Mouse (Mus musculus): Measurements from ENCODE around the gene Aftph.
A peak's percentile ranks its signal among the peaks of the same experiment; 100 is the strongest.

Gene Aftph

DNA sequence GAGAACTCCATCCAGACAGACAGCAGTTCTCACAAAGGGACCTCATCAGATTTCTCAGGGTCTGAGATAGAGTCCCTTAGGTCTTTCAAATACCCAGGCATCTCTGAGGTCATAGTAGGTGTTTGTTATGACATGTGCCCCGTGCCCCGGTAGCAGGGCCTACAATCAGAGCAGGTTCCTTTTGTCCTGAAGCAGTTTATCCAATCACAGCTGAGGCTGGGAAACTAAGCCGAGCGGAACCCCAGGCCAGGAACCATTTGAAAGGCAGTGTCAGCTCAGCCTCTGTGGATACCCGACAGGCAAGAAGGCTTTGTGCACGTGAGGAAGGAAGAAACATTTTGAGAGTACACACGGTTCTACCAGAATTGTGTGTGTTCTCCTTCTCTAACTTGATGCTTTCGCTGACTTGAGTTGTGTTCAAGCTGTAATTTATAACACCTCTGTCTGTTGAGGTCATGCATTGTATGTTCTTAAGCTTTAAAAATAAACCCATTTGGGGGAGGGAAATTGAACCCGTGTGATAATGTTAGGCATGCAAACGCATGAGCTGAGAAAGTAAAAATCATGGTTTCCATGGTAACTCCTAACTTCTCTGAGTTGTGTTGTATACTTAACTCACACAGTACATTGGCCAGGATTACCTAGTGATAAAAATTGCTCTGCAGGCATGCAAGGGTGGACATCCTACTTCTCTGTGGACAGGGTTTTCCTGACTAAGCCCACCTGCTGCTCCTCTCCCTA is 94.2 kb downstream of the Aftph start:
- DNase-seq, result no peak

DNA sequence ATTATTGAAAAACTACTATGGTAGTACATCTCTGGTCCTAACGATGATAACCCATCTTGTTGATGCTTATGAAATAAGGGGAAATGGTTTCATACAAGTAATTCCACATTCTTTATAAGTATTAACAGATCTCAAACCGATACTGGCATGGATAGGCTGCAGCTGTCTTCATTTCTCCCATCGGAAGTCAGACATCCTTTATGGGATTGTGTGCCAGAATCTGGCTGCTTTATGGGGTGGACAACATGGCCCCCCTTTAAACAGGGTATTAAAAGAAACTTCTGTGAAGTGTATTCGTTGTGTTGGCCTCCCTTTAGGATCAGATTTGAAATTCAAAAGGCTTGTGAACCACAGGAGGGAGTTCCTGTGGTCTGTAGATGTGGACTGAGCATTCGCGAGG is 95.2 kb downstream of the Aftph start:
- no peak for DNase-seq

GRCm38 (mm10) chr11:20645521-20645920 is 95.9 kb downstream of the Aftph start:
- DNase-seq, result no peak

DNA sequence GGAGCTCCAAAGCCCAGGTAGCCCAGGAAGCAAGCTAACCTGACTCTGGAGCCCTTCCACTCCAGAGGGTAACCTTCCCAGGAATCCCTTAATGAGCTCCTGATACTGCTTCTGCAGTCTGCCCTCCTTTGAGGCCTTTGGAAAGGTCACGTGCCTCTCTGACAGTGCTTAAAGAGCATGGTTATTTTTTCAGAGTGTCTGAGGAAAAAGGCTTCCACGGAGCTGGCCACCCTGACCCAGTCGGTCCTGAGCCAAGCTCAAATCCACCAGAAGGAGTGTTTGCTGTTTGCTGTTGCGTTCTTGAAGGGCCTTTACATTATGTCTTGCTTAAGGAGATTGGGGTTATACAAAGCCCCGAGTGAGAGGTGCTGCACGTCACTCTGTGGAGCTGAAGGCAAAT is 96.5 kb downstream of the Aftph start:
- no peak for DNase-seq

DNA sequence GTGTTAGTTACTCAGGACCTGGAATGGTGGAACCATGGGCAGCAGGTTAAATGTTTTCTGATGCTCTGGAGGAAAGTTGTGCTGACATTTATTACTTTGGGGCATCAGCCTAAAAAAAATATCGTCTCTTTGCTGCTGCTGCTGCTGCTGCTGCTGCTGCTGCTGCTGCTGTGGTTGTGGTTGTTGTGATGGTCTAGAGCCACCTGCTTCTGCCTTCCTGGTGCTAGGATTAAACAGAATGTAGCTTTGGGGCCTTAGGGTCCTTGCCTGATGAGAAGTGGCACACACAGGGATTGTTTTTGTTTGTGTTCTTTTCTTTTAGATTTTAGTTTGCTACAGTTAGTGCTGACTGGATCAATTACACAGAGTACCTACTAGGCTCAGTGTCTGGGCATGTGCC is 97.2 kb downstream of the Aftph start:
- DNase-seq, result no peak

- DNase-seq, result no peak
Measured at GRCm38 (mm10) chr11:20643161-20643560, 98.2 kb downstream of the Aftph start.

DNA sequence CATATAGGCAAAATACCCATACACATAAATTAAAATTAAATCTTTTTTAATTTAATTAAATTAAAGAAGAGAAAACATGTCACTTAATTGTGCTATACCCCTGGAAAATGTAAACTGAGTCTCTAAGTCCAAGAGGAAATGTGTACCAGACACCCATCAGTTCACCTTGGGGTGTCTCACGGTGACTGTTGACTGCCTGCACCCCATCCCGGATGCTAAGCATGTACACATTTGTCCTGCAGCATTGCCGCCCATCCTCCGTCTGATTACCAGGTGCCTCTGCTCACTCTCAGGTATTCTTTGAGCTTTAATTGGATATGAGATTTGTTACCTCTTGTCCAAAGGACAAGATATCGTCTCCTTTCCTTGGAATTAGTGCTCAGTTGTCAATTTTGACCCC is 99.1 kb downstream of the Aftph start:
- DNase-seq, result no peak

- DNase-seq, result peak; percentile 33
Measured at GRCm38 (mm10) chr11:20639918-20640447, 101.4 kb downstream of the Aftph start.

GRCm38 (mm10) chr11:20638841-20639240 is 102.5 kb downstream of the Aftph start:
- peak; percentile 77 for DNase-seq

- DNase-seq, result no peak
Measured at GRCm38 (mm10) chr11:20637060-20637459, 104.3 kb downstream of the Aftph start.

DNA sequence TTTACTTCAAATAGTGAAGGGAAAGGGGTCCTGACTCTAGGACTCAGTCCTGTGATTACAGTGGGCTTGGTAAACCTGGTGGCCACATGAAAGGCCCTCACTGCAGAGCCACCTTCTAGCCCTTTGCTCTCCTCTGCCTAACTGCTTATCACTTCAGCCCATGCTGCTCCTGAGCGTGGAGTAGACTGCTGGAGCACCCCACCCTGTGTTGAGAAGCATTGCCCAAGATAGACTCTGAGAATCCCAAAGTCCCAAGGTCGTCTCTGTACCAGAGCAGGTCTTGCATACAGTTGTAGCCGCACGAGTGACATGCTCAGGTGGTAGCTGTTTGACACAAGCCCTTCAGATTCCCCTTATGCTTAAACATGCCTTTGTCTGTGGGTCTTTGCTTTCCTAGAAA is 105.3 kb downstream of the Aftph start:
- DNase-seq, result peak; percentile 29

DNA sequence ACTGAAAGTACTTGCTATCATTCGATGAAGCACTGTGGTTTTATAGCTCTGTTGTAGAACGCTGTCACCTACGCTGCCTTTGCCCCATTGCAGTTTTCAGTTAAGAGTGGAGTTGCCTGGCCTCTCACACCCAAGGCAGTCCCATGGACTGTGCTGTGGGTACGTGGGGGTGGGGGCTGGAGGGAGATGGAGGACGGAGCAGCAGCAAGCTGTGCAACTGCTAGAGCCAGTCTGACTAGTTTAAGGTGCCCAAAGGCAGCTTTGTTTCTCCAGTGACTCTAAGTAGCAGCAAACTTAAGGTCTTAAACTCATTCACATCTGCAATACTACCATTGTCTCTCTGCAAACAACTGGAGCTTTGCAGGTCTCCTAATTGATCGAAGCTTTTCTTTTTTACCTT is 105.7 kb downstream of the Aftph start:
- DNase-seq, result peak; percentile 38
